Mouse (Mus musculus): Measurements from ENCODE around the gene Cenpb.

GRCm38 (mm10) chr2:131132930-131133547 lies 46.8 kb downstream of the Cenpb start, which contains the start of gene Gm11037:
- TF ChIP-seq CTCF (conservative IDR thresholded peaks at IDR 0.05; ENCODE audit: low read length) (no peak), POU5F1 (IDR thresholded peaks at IDR 0.05; ENCODE audit: borderline replicate concordance, low read length) (no peak)

Measured in E14TG2a.4 (cell line).